Mouse (Mus musculus) CH12.LX (cell line): ENCODE measurements at regions not wholly inside any gene's neighbourhood (a gene's known extent, or its start where the extent isn't known, plus 50 kb on each side); places are given as distances from the start of the nearest gene placed in this dataset.

Experiments
- DNase-seq: peaks from one replicate; pipeline ENCODE4 v3.0.0-alpha.2; 2013; ENCODE audit errors: extremely low read depth
- H3K27ac ChIP-seq: 2 replicates; pipeline ENCODE4 v1.5.1; 2012; ENCODE audit warnings: low read depth, mild to moderate bottlenecking, control low read depth, moderate library complexity; ENCODE audit not compliant: insufficient read depth
- H3K27me3 ChIP-seq: replicated peaks from 2 replicates; pipeline ENCODE3; 2012; ENCODE audit warnings: inconsistent platforms
- H3K36me3 ChIP-seq, 2 experiments: replicated peaks in 1 of 2; 2 replicates each; pipeline versions ENCODE3 to v1.6.1; 2012; ENCODE audit warnings: inconsistent platforms in 1 of 2, low read length in 1 of 2, mild to moderate bottlenecking in 1 of 2, mixed read lengths in 1 of 2, moderate library complexity in 1 of 2; ENCODE audit not compliant: control insufficient read depth in 1 of 2, insufficient read depth in 1 of 2
- H3K4me1 ChIP-seq, 2 experiments: 2 replicates each; pipeline ENCODE4 v1.6.1; 2012; ENCODE audit warnings: inconsistent platforms in 1 of 2, moderate library complexity in 1 of 2; ENCODE audit not compliant: insufficient read depth in 2 of 2, control insufficient read depth in 1 of 2
- H3K4me2 ChIP-seq: 2 replicates; pipeline ENCODE4 v1.6.1; 2012; ENCODE audit warnings: low read depth, mild to moderate bottlenecking, control low read depth; ENCODE audit not compliant: poor library complexity, insufficient read depth, severe bottlenecking
- H3K4me3 ChIP-seq, 3 experiments: fragments of 150-350 bp in 1 of 3; sonication (generic) in 1 of 3; replicated peaks in 1 of 3; 2 replicates each; pipeline versions ENCODE3 to v1.5.1; 2011 to 2012; ENCODE audit warnings: low read depth in 2 of 3, low read length in 2 of 3, mild to moderate bottlenecking in 2 of 3, moderate library complexity in 2 of 3, control low read depth in 1 of 3, improper control_type of control experiment in 1 of 3, inconsistent platforms in 1 of 3, mixed read lengths in 1 of 3; ENCODE audit not compliant: poor library complexity in 1 of 3
- H3K79me2 ChIP-seq: replicated peaks from 2 replicates; pipeline ENCODE4 v1.6.1; 2012; ENCODE audit warnings: mild to moderate bottlenecking, moderate library complexity; ENCODE audit not compliant: control insufficient read depth, poor library complexity, insufficient read depth, severe bottlenecking; ENCODE audit errors: extremely low read depth
- H3K9ac ChIP-seq: 2 replicates; pipeline ENCODE4 v1.6.1; 2012; ENCODE audit warnings: low read depth, mild to moderate bottlenecking, control low read depth, moderate library complexity; ENCODE audit not compliant: insufficient read depth
- H3K9me3 ChIP-seq: replicated peaks from 2 replicates; pipeline ENCODE3; 2012; ENCODE audit warnings: low read length, inconsistent platforms, mixed read lengths
- CHD2 ChIP-seq: IDR thresholded peaks from 2 replicates; pipeline ENCODE4 v1.6.1; 2011; ENCODE audit warnings: low read length, improper control_type of control experiment
- EP300 ChIP-seq: IDR thresholded peaks from 2 replicates; pipeline ENCODE4 v1.6.1; 2011; ENCODE audit warnings: low read length, improper control_type of control experiment
- ETS1 ChIP-seq: conservative IDR thresholded peaks from 2 replicates; pipeline ENCODE4 v1.6.1; 2012; ENCODE audit warnings: low read depth, mild to moderate bottlenecking, inconsistent platforms, low read length, improper control_type of control experiment, moderate library complexity
- GABPA ChIP-seq: IDR thresholded peaks from 2 replicates; pipeline ENCODE4 v1.6.1; 2012; ENCODE audit warnings: low read depth, low read length, improper control_type of control experiment, inconsistent platforms; ENCODE audit not compliant: insufficient replicate concordance
- HCFC1 ChIP-seq: IDR thresholded peaks from 2 replicates; pipeline ENCODE4 v1.6.1; 2012; ENCODE audit warnings: low read depth, mild to moderate bottlenecking, inconsistent platforms, low read length, improper control_type of control experiment
- IRF4 ChIP-seq: IDR thresholded peaks from 2 replicates; pipeline ENCODE4 v1.6.1; 2014; ENCODE audit warnings: low read depth, mild to moderate bottlenecking, inconsistent platforms, low read length, improper control_type of control experiment
- JUN ChIP-seq: IDR thresholded peaks from 2 replicates; pipeline ENCODE4 v1.6.1; 2011; ENCODE audit warnings: low read depth, mild to moderate bottlenecking, low read length, improper control_type of control experiment, moderate library complexity; ENCODE audit not compliant: insufficient read depth
- JUND ChIP-seq: conservative IDR thresholded peaks from 2 replicates; pipeline ENCODE4 v1.6.1; 2011; ENCODE audit warnings: low read depth, low read length, improper control_type of control experiment
- MAX ChIP-seq: IDR thresholded peaks from 2 replicates; pipeline ENCODE4 v1.6.1; 2011; ENCODE audit warnings: low read length, improper control_type of control experiment
- MAZ ChIP-seq: IDR thresholded peaks from 2 replicates; pipeline ENCODE4 v1.6.1; 2012; ENCODE audit warnings: low read depth, mild to moderate bottlenecking, inconsistent platforms, low read length, improper control_type of control experiment, moderate library complexity
- MEF2A ChIP-seq: IDR thresholded peaks from 2 replicates; pipeline ENCODE4 v1.6.1; 2014; ENCODE audit warnings: low read depth, mild to moderate bottlenecking, inconsistent platforms, low read length, improper control_type of control experiment, borderline replicate concordance
- MXI1 ChIP-seq: IDR thresholded peaks from 2 replicates; pipeline ENCODE4 v1.6.1; 2011; ENCODE audit warnings: mild to moderate bottlenecking, low read depth, low read length, improper control_type of control experiment
- MYC ChIP-seq: IDR thresholded peaks from 2 replicates; pipeline ENCODE4 v1.6.1; 2011; ENCODE audit warnings: low read depth, mild to moderate bottlenecking, improper control_type of control experiment, low read length
- NELFE ChIP-seq: IDR thresholded peaks from 2 replicates; pipeline ENCODE4 v1.6.1; 2011; ENCODE audit warnings: low read depth, low read length, improper control_type of control experiment
- PAX5 ChIP-seq: IDR thresholded peaks from 2 replicates; pipeline ENCODE4 v1.6.1; 2012; ENCODE audit warnings: low read length, inconsistent platforms, mixed read lengths
- POLR2A ChIP-seq: IDR thresholded peaks from 2 replicates; pipeline ENCODE4 v1.6.1; 2011; ENCODE audit warnings: low read depth, mild to moderate bottlenecking, improper control_type of control experiment, low read length
- RAD21 ChIP-seq: IDR thresholded peaks from 2 replicates; pipeline ENCODE4 v1.6.1; 2011; ENCODE audit warnings: low read depth, mild to moderate bottlenecking, low read length, improper control_type of control experiment, moderate library complexity
- SIN3A ChIP-seq: IDR thresholded peaks from 2 replicates; pipeline ENCODE4 v1.6.1; 2012; ENCODE audit warnings: low read length, improper control_type of control experiment, inconsistent platforms
- TBP ChIP-seq: conservative IDR thresholded peaks from 2 replicates; pipeline ENCODE4 v1.6.1; 2011; ENCODE audit warnings: low read depth, low read length, improper control_type of control experiment
- TCF12 ChIP-seq: IDR thresholded peaks from 2 replicates; pipeline ENCODE4 v1.6.1; 2014; ENCODE audit warnings: low read depth, mild to moderate bottlenecking, inconsistent platforms, low read length, improper control_type of control experiment
- UBTF ChIP-seq: IDR thresholded peaks from 2 replicates; pipeline ENCODE4 v1.6.1; 2012; ENCODE audit warnings: low read depth, mild to moderate bottlenecking, inconsistent platforms, low read length, improper control_type of control experiment, moderate library complexity
- USF1 ChIP-seq: IDR thresholded peaks from 2 replicates; pipeline ENCODE4 v1.6.1; 2014; ENCODE audit warnings: low read depth, mild to moderate bottlenecking, inconsistent platforms, low read length, improper control_type of control experiment
- ZKSCAN1 ChIP-seq: IDR thresholded peaks from 2 replicates; pipeline ENCODE4 v1.6.1; 2012; ENCODE audit warnings: low read depth, inconsistent platforms, low read length, improper control_type of control experiment, borderline replicate concordance
- ZMIZ1 ChIP-seq: IDR thresholded peaks from 2 replicates; pipeline ENCODE4 v1.6.1; 2012; ENCODE audit warnings: low read depth, mild to moderate bottlenecking, inconsistent platforms, low read length, improper control_type of control experiment
- dilution Hi-C: fragments of 300-500 bp; cut with MboI; formaldehyde crosslinking; loops from 2 replicates; pipeline ENCODE4 v1.14.3; 2020; ENCODE audit warnings: low sequenced_read_pairs; ENCODE audit not compliant: extremely low pct_unique_long_range_greater_than_20kb, extremely low pct_ligation_motif_present
- in situ Hi-C: fragments of 300-500 bp; cut with MboI; formaldehyde crosslinking; loops from 3 replicates; pipeline ENCODE4 v1.14.3; 2019; ENCODE audit warnings: low sequenced_read_pairs, low pct_ligation_motif_present, low pct_unique_long_range_greater_than_20kb, mixed read lengths

DNA sequence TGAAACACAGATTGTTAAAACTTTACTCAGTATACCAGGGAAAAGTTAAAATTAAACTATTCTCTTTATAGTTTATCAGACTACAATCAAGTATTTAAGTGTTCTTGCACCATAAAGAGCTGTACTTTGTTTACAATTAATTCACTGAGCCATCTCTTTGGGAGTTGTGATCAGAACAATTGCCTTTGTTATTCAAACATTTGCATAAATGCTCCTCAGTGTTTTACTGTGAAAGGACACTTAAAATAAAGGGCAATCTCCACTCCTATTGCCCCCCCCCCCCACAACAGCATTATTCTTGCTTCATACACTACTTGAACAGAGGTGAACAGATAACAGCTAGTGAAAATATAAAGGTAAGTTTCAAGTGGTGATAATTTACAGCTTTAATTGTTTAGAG is 772.1 kb downstream of the Efna5 start:
- H3K9ac ChIP-seq = no peak overlapping the region
- no peak for DNase-seq
- TF ChIP-seq ZMIZ1 = no peak
- no peak for TF ChIP-seq IRF4
- no peak for TF ChIP-seq EP300
- TF ChIP-seq HCFC1 = no peak
- TF ChIP-seq TCF12 = no peak
- no peak for TF ChIP-seq PAX5
- TF ChIP-seq MAX = no peak
- TF ChIP-seq, all 38 proteins: peak for 0
- H3K4me2 ChIP-seq = no peak overlapping the region
- no peaks in the 10 kb centered on the region for H3K27me3 ChIP-seq
- peaks cover 20% of the 10 kb centered on the region for H3K9me3 ChIP-seq
- H3K79me2 ChIP-seq = no peaks in the 10 kb centered on the region
- dilution Hi-C loops (no loop called here), in situ Hi-C loops (no loop called here)
- H3K4me3 ChIP-seq = no peak overlapping the region
- H3K27ac ChIP-seq = no peak overlapping the region
- no peaks in the 10 kb centered on the region for H3K36me3 ChIP-seq
- H3K4me1 ChIP-seq = no peaks in the 10 kb centered on the region

DNA sequence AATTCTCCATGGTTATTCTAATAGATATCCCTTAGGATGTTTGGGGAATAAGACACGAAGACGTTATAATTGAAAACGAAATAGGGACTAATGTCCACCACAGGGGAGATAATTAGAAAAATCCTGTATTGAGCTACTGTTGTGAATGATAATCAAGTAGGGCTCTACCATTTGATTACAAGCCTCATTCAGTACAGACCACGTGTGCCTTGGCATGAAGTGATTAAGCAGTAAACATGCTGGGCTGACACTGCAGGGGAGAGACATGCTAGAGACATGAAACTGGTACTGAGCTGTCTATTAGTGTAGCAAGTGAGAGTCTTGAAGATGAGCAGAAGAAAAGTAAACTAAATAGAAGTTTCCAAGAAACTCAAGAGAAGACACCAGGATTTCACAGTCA is 797.8 kb downstream of the Efna5 start:
- H3K4me3 ChIP-seq = no peak overlapping the region
- H3K4me1 ChIP-seq = no peaks in the 10 kb centered on the region
- H3K27me3 ChIP-seq = no peaks in the 10 kb centered on the region
- H3K36me3 ChIP-seq = no peaks in the 10 kb centered on the region
- H3K27ac ChIP-seq = no peak overlapping the region
- H3K4me2 ChIP-seq = no peak overlapping the region
- H3K9ac ChIP-seq = no peak overlapping the region
- DNase-seq = no peak
- H3K9me3 ChIP-seq = peaks cover 25% of the 10 kb centered on the region
- no peaks in the 10 kb centered on the region for H3K79me2 ChIP-seq
- dilution Hi-C loops (no loop called here), in situ Hi-C loops (no loop called here)
- TF ChIP-seq MAZ (no peak), RAD21 (no peak), JUN (no peak), MXI1 (no peak), IRF4 (no peak), MEF2A (no peak), POLR2A (no peak), ETS1 (no peak)

DNA sequence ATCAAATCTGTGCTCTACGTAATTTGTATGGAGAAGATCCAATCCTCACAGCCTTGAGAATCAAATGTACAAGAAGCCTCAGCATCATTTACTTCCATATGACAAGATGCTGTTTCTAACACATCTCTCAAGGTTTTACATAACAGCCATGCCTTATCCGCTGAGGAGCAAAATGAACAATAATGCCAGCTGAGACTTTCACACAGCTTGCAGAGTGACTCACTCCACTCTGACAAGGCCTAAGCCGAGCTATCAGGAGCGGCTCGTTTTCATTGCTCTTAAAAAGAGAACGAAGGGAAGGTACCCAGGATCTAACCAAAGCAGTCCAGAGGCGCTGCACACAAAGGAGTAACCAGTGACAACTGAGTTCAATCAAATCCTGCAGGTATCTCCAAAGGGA is 803.5 kb downstream of the Efna5 start:
- dilution Hi-C loops (no loop called here), in situ Hi-C loops (no loop called here)
- Histone ChIP-seq H3K4me1 (no peaks in the 10 kb centered on the region), H3K79me2 (no peaks in the 10 kb centered on the region), H3K4me3 (no peak overlapping the region), H3K27me3 (no peaks in the 10 kb centered on the region), H3K27ac (no peak overlapping the region), H3K9me3 (peaks cover 16% of the 10 kb centered on the region), H3K4me2 (no peak overlapping the region), H3K9ac (no peak overlapping the region), H3K36me3 (no peaks in the 10 kb centered on the region)
- TF ChIP-seq USF1 (no peak), MYC (no peak), UBTF (no peak), TBP (no peak), NELFE (no peak), MEF2A (no peak), ZKSCAN1 (no peak), CHD2 (no peak), SIN3A (no peak), MXI1 (no peak), GABPA (no peak), ZMIZ1 (no peak), JUND (no peak), PAX5 (no peak)
- no peak for DNase-seq
